ENCODE assay signal across 9 mouse cellular contexts in the genomic region with DNA sequence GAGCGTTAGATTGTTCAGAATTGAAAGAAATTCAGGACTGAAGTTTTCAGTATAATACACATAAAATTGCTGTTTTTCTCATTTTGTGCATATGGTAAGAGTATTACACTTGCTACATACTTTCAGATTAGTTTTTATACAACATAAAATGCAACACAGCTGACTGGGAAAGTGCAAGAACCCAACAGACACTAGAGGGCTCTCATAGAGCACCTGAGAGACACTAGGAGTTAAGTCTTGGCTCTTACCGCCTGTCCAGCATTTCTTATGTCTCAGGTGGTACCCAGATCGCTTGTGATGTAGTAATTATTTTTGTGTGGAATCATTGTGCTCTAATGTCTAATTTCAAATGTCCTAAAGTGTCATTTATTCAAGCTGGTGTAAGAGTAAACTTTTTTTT.
DNase-seq lines count a peak whose midpoint lies in the region; ATAC-seq and TF ChIP-seq lines count a peak whose summit lies in the region.
"Had no signal": no experiment of that assay in that cellular context is flagged by ENCODE, and none has a peak within 500 bp of the region (broad histone marks: within the 10 kb centered on the region; RNA-seq: fewer than 3 reads in every experiment).

No protein-coding gene starts in this region.

- peaks cover 35% of the 10 kb centered on the region for H3K36me3 ChIP-seq in kidney, embryonic 15.5 days
- peaks cover 63% of the 10 kb centered on the region for H3K36me3 ChIP-seq in E14TG2a.4 (ENCODE audit: insufficient read depth, low read length)
- H3K36me3 ChIP-seq in embryonic facial prominence, embryonic 14.5 days (ENCODE audit: control insufficient read depth, insufficient read depth, low read length), result peaks cover 30% of the 10 kb centered on the region

- 64% methylated on average over 3 of the region's 3 CpGs for WGBS in kidney, embryonic 15.5 days
- WGBS in embryonic facial prominence, embryonic 14.5 days, result 51% methylated on average over 3 of the region's 3 CpGs

- DNase-seq in kidney, postnatal 14 days, result peak; percentile 30
- peak; percentile 39 for DNase-seq in 416B (ENCODE audit: low read depth)
- peak; percentile 83 for DNase-seq in embryonic facial prominence, embryonic 14.5 days (ENCODE audit: low spot score)
- no peak for DNase-seq in adrenal gland, postnatal 10 days
- no peak for DNase-seq in yolk sac, embryonic 10.5 days (ENCODE audit: low spot score)

- no peak overlapping the region for H3K27ac ChIP-seq in kidney, embryonic 15.5 days
- H3K27ac ChIP-seq in embryonic facial prominence, embryonic 14.5 days (replicated peaks; ENCODE audit: low read depth, low read length), result no peak overlapping the region
- H3K27ac ChIP-seq: heart, embryonic 13.5 days; limb, embryonic 13.5 days had no signal

- H3K4me3 ChIP-seq in kidney, embryonic 15.5 days (replicated peaks), result no peak overlapping the region
- no peak overlapping the region for H3K4me3 ChIP-seq in E14TG2a.4 (replicated peaks; ENCODE audit: low read length)
- no peak overlapping the region for H3K4me3 ChIP-seq in embryonic facial prominence, embryonic 14.5 days (ENCODE audit: low read depth, low read length)
- H3K4me3 ChIP-seq: heart, embryonic 13.5 days; limb, embryonic 13.5 days had no signal

- no peaks in the 10 kb centered on the region for H3K27me3 ChIP-seq in kidney, embryonic 15.5 days
- H3K27me3 ChIP-seq in E14TG2a.4 (ENCODE audit: insufficient read depth, low read length), result no peaks in the 10 kb centered on the region
- H3K27me3 ChIP-seq in embryonic facial prominence, embryonic 14.5 days (replicated peaks; ENCODE audit: control insufficient read depth, insufficient read depth, low read length), result no peaks in the 10 kb centered on the region
- H3K27me3 ChIP-seq: heart, embryonic 13.5 days; limb, embryonic 13.5 days had no signal

- no peak overlapping the region for H3K4me2 ChIP-seq in kidney, embryonic 15.5 days
- no peak overlapping the region for H3K4me2 ChIP-seq in embryonic facial prominence, embryonic 14.5 days (ENCODE audit: low read depth, low read length)
- H3K4me2 ChIP-seq: heart, embryonic 13.5 days; limb, embryonic 13.5 days had no signal

- no peak overlapping the region for H3K9ac ChIP-seq in kidney, embryonic 15.5 days
- no peak overlapping the region for H3K9ac ChIP-seq in embryonic facial prominence, embryonic 14.5 days (ENCODE audit: low read depth, low read length)
- H3K9ac ChIP-seq: heart, embryonic 13.5 days; limb, embryonic 13.5 days had no signal

- peak; percentile 25 for TF ChIP-seq CTCF in E14TG2a.4 (conservative IDR thresholded peaks at IDR 0.05; ENCODE audit: low read length)

- H3K4me1 ChIP-seq in kidney, embryonic 15.5 days, result peaks cover 12% of the 10 kb centered on the region
- H3K4me1 ChIP-seq in E14TG2a.4 (replicated peaks; ENCODE audit: low read depth, low read length), result peaks cover 20% of the 10 kb centered on the region
- H3K4me1 ChIP-seq in embryonic facial prominence, embryonic 14.5 days (ENCODE audit: control insufficient read depth, insufficient read depth, low read length), result no peaks in the 10 kb centered on the region

- H3K9me3 ChIP-seq in kidney, embryonic 15.5 days (replicated peaks), result no peaks in the 10 kb centered on the region
- no peaks in the 10 kb centered on the region for H3K9me3 ChIP-seq in E14TG2a.4 (ENCODE audit: low read length)
- no peaks in the 10 kb centered on the region for H3K9me3 ChIP-seq in embryonic facial prominence, embryonic 14.5 days (ENCODE audit: control insufficient read depth, low read length)
- H3K9me3 ChIP-seq: heart, embryonic 13.5 days; limb, embryonic 13.5 days had no signal

- ATAC-seq in kidney, embryonic 15.5 days (replicated peaks; ENCODE audit: low FRiP score), result no peak
- ATAC-seq in embryonic facial prominence, embryonic 14.5 days (ENCODE audit: low read depth), result no peak

Comparison
In these comparisons a context has a peak if more than half of its experiments do, and no peak if none do; other contexts are left out.
1. DNase-seq: peak in kidney, postnatal 14 days (single experiment), 416B (single experiment) and embryonic facial prominence, embryonic 14.5 days (single experiment); none in adrenal gland, postnatal 10 days (single experiment) and yolk sac, embryonic 10.5 days (single experiment).